ENCODE assay signal across 13 mouse cellular contexts in the genomic region with DNA sequence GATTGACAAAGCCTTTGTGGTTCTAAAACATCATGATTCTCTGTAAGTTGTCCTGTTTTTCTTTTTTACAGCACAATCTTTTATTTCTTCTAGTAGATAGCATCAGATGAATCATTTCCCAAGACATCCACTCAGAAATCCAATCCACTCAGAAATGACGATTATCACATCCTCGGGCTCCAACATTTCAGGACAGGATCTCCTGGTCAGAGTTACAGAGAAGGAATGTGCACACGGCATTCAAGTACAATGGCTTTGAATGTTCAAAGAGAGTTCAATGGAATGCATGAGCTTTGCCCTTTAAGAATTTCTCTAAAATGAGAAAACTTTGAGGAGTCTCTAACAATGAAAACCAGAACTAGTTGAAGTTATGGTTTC.
DNase-seq lines count a peak whose midpoint lies in the region; ATAC-seq and TF ChIP-seq lines count a peak whose summit lies in the region.
"Had no signal": no experiment of that assay in that cellular context is flagged by ENCODE, and none has a peak within 500 bp of the region (broad histone marks: within the 10 kb centered on the region; RNA-seq: fewer than 3 reads in every experiment).

No protein-coding gene starts in this region.

- no peak for DNase-seq in kidney, postnatal 14 days
- peak; percentile 32 for DNase-seq in embryo, embryonic 11 days
- DNase-seq in mesoderm, embryonic 11.5 days (ENCODE audit: low read depth, low spot score): peak; percentile 55
- no peak for DNase-seq in spleen, postnatal 14 days (ENCODE audit: low spot score in 2 of 2)
- DNase-seq in midbrain, postnatal 0 days (ENCODE audit: low spot score): no peak
- DNase-seq: gastrocnemius, postnatal 10 days; layer of hippocampus, postnatal 36 days; lung, adult 18-20 months; retina, postnatal 1 day had no signal

- no peaks in the 10 kb centered on the region for H3K36me3 ChIP-seq in kidney, embryonic 14.5 days (ENCODE audit: control insufficient read depth, insufficient read depth, low read length)
- no peaks in the 10 kb centered on the region for H3K36me3 ChIP-seq in midbrain, postnatal 0 days (ENCODE audit: insufficient read depth, low read length)

- 27% methylated on average over 3 of the region's 3 CpGs for WGBS in kidney, embryonic 14.5 days
- 26% methylated on average over 3 of the region's 3 CpGs for WGBS in midbrain, postnatal 0 days

- TF ChIP-seq POLR2A in embryonic fibroblast, embryonic 13.5 days (IDR thresholded peaks at IDR 0.05; ENCODE audit: low read depth, low read length): no peak

- H3K27me3 ChIP-seq in kidney, embryonic 14.5 days (ENCODE audit: control insufficient read depth, insufficient read depth, low read length): no peaks in the 10 kb centered on the region
- H3K27me3 ChIP-seq in midbrain, postnatal 0 days (ENCODE audit: insufficient read depth, low read length): no peaks in the 10 kb centered on the region
- H3K27me3 ChIP-seq: forebrain, embryonic 13.5 days had no signal

- 0 out of 2 replicates have a peak overlapping the region, but pooled peaks have one; percentile 12 for H3K27ac ChIP-seq in kidney, embryonic 14.5 days (ENCODE audit: low read depth, low read length)
- H3K27ac ChIP-seq in embryonic fibroblast, embryonic 13.5 days (ENCODE audit: insufficient read depth, low read length): peak overlapping the region; percentile 95
- no peak overlapping the region for H3K27ac ChIP-seq in midbrain, postnatal 0 days (ENCODE audit: low read depth, low read length)

- no peak overlapping the region for H3K4me2 ChIP-seq in kidney, embryonic 14.5 days (replicated peaks; ENCODE audit: low read depth, low read length)
- no peak overlapping the region for H3K4me2 ChIP-seq in midbrain, postnatal 0 days (ENCODE audit: low read depth, low read length, poor library complexity, severe bottlenecking)
- H3K4me2 ChIP-seq: forebrain, embryonic 13.5 days had no signal

- TF ChIP-seq CTCF in embryonic fibroblast, embryonic 13.5 days (IDR thresholded peaks at IDR 0.05; ENCODE audit: borderline replicate concordance, insufficient read depth, low read length): no peak
- TF ChIP-seq CTCF in midbrain, postnatal 0 days (IDR thresholded peaks at IDR 0.05): no peak

- no peak overlapping the region for H3K9ac ChIP-seq in kidney, embryonic 14.5 days (ENCODE audit: low read depth, low read length)
- no peak overlapping the region for H3K9ac ChIP-seq in midbrain, postnatal 0 days (replicated peaks; ENCODE audit: low read length, poor library complexity, severe bottlenecking)
- H3K9ac ChIP-seq: forebrain, embryonic 13.5 days had no signal

- ATAC-seq in kidney, embryonic 14.5 days (ENCODE audit: low FRiP score, low TSS enrichment): no peak
- no peak for ATAC-seq in midbrain, postnatal 0 days (ENCODE audit: low FRiP score)
- ATAC-seq: intestine, embryonic 16.5 days had no signal

- H3K4me3 ChIP-seq in kidney, embryonic 14.5 days (ENCODE audit: low read length): no peak overlapping the region
- H3K4me3 ChIP-seq in embryonic fibroblast, embryonic 13.5 days (ENCODE audit: insufficient read depth, low read length): no peak overlapping the region
- no peak overlapping the region for H3K4me3 ChIP-seq in midbrain, postnatal 0 days (ENCODE audit: low read depth, low read length)
- H3K4me3 ChIP-seq: forebrain, embryonic 13.5 days had no signal

- no peaks in the 10 kb centered on the region for H3K9me3 ChIP-seq in kidney, embryonic 14.5 days (ENCODE audit: control insufficient read depth, low read length)
- H3K9me3 ChIP-seq in midbrain, postnatal 0 days (ENCODE audit: low read length): no peaks in the 10 kb centered on the region
- H3K9me3 ChIP-seq: forebrain, embryonic 13.5 days had no signal

- no peaks in the 10 kb centered on the region for H3K4me1 ChIP-seq in kidney, embryonic 14.5 days (ENCODE audit: control insufficient read depth, insufficient read depth, low read length)
- no peaks in the 10 kb centered on the region for H3K4me1 ChIP-seq in embryonic fibroblast, embryonic 13.5 days (ENCODE audit: control insufficient read depth, insufficient read depth, low read length)
- H3K4me1 ChIP-seq in midbrain, postnatal 0 days (ENCODE audit: insufficient read depth, low read length): no peaks in the 10 kb centered on the region

Comparison
In these comparisons a context has a peak if more than half of its experiments do, and no peak if none do; other contexts are left out.
1. DNase-seq: peak in embryo, embryonic 11 days (single experiment) and mesoderm, embryonic 11.5 days (single experiment); none in kidney, postnatal 14 days (single experiment), spleen, postnatal 14 days (0 of 2) and midbrain, postnatal 0 days (single experiment).